Mouse (Mus musculus): Measurements from ENCODE around the gene Zfp87. TPM values are rescaled to one million over a fixed set of nuclear protein-coding genes. Genes with fewer than 3 reads are reported as not detected.

Gene Zfp87
- polyA plus RNA-seq (2012; fragmentation: generic; extraction: Trizol): 13.1 TPM
- long read RNA-seq, experiment 1, partial matches to known transcripts: 0 of 4 reads
- long read RNA-seq, experiment 1, other reads (novel, unspliced or antisense): 0 of 4 reads
- long read RNA-seq, experiment 2, transcript Zfp87-204 (4 exons, 2,656 nt): major isoform, 71 of 79 reads
- long read RNA-seq, experiment 2, partial matches to known transcripts: 0 of 79 reads
- long read RNA-seq, experiment 2, other reads (novel, unspliced or antisense): 5 of 79 reads

DNA sequence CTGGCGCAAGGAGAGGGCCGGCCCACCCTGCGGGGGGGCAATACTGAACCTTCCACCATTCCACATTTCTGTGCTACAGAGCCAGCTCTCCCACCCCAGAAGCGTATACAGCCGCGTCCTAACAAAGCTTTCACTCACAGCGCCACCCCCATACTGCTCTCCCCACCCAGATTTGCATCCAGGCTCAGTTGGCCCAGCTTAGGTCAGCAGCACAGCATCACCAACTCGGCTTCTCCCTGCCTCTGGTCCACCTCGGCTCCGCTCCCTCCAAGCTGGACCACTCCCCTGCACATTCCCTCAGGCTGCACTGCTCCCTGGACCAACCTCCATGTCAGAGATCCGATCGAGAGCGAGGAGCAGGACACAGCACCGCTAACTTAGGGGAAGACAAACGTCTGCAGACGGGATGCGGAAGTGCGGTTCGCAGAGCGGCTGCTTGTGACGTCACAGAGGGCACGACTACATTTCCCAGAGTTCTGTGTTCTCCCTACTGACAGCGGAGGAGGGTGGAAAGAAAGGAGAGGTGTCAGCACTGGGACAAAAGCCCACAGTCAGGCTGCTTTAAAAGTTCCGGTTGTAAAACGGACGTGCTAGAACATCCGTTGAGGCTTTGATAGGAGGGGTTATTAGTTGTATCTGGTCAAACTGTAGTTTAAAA is at the start of gene Zfp87, which contains the start of gene Gm26965:
Gene Zfp87, minus strand, starts transcription at position 425 of the 658 bp plus-strand sequence.
Gene Gm26965, minus strand, starts transcription at position 399 of the 658 bp plus-strand sequence.
- Histone ChIP-seq H3K27me3 (ENCODE audit: control insufficient read depth, insufficient read depth, insufficient read length) (no peaks in the 10 kb centered on the region), H3ac (ENCODE audit: control insufficient read depth, insufficient read length, low read depth) (peak within 1 kb of the TSS; percentile 86), H3K79me2 (ENCODE audit: control insufficient read depth, insufficient read depth) (peaks cover 35% of the 10 kb centered on the region), H3K79me3 (ENCODE audit: low read depth) (peaks cover 34% of the 10 kb centered on the region), H3K4me3 (ENCODE audit: insufficient read depth, poor library complexity, severe bottlenecking) (peak within 1 kb of the TSS; percentile 83), H3K36me3 (ENCODE audit: control insufficient read depth, insufficient read depth) (peaks cover 2% of the 10 kb centered on the region)
- TF ChIP-seq USF1 (IDR thresholded peaks at IDR 0.05; ENCODE audit: low read depth) (no peak), CTCF (IDR thresholded peaks at IDR 0.05; ENCODE audit: control insufficient read depth, insufficient read depth, insufficient read length) (no peak), MYOD1 (IDR thresholded peaks at IDR 0.05; ENCODE audit: control insufficient read depth, insufficient read length, low read depth) (no peak), MYOG (IDR thresholded peaks at IDR 0.05; ENCODE audit: control insufficient read depth, extremely low read depth, insufficient read length) (no peak)

DNA sequence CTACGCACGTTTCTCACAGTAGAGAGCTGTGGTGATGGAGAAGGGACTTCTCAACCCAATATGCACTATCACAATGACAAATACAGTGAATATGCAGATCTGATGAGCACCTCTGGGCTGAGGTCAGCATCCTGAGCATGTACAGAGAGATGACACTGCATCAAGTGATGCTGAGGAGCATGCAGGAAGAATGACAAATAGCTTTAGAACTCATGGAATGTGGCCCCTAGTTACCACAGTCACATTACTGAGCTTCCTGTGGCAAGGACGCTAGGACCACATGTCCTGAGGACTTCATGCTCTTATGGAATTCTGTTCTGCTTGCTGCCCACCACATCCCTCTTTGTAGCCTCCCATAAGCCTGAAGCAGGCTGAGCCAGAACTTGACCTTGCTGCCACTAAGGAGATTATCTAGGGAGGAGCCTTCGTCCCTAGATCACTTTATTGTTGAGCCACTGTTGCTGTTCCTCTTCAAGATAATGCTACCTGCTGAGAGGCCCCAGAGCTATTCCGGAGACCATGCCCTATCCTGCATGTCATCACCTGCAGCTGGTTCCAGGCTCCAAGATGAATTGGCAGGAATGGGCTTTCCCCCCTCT is 46.7 kb upstream of the Zfp87 start:
- Histone ChIP-seq H3K79me3 (ENCODE audit: low read depth) (no peaks in the 10 kb centered on the region), H3K36me3 (ENCODE audit: control insufficient read depth, insufficient read depth) (no peaks in the 10 kb centered on the region), H3K27me3 (ENCODE audit: control insufficient read depth, insufficient read depth, insufficient read length) (no peaks in the 10 kb centered on the region), H3ac (ENCODE audit: control insufficient read depth, insufficient read length, low read depth) (no peak overlapping the region), H3K79me2 (ENCODE audit: control insufficient read depth, insufficient read depth) (no peaks in the 10 kb centered on the region), H3K4me3 (ENCODE audit: insufficient read depth, poor library complexity, severe bottlenecking) (no peak overlapping the region)
- TF ChIP-seq MYOD1 (IDR thresholded peaks at IDR 0.05; ENCODE audit: control insufficient read depth, insufficient read length, low read depth) (peak; percentile 10), USF1 (IDR thresholded peaks at IDR 0.05; ENCODE audit: low read depth) (peak; percentile 2), MYOG (IDR thresholded peaks at IDR 0.05; ENCODE audit: control insufficient read depth, extremely low read depth, insufficient read length) (no peak), FOSL1 (IDR thresholded peaks at IDR 0.05; ENCODE audit: insufficient read depth, low read length, poor library complexity, severe bottlenecking) (no peak), MAX (IDR thresholded peaks at IDR 0.05) (no peak)

DNA sequence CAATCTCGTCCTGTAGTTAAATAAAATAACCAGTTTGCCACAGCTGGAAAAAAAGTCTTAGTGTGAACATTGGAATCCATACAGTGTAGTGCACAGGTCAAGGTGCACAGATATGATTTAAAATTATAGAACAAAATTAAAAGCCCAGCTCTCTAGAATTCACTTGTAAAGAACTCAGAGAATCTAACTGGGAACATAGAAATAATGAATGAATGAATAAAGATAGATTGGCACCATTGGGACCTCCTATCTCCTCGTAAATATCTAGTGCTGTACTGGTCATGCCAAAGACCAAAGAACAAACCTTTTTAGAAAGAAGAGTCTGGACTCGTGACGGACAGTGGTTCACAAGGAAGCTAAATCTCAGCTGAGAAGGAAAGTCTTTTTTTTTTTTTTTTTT is 27.8 kb upstream of the Zfp87 start, which contains the start of gene Zfp748:
Gene Zfp748, minus strand, starts transcription at position 101 of the 400 bp plus-strand sequence.
- peak within 1 kb of the TSS; percentile 71 for H3K4me3 ChIP-seq (ENCODE audit: insufficient read depth, poor library complexity, severe bottlenecking)
- H3K79me2 ChIP-seq (ENCODE audit: control insufficient read depth, insufficient read depth): peaks cover 41% of the 10 kb centered on the region
- TF ChIP-seq FOSL1 (IDR thresholded peaks at IDR 0.05; ENCODE audit: insufficient read depth, low read length, poor library complexity, severe bottlenecking) (no peak), CTCF (IDR thresholded peaks at IDR 0.05; ENCODE audit: control insufficient read depth, insufficient read depth, insufficient read length) (no peak), MYOG (IDR thresholded peaks at IDR 0.05; ENCODE audit: control insufficient read depth, extremely low read depth, insufficient read length) (no peak), CEBPB (IDR thresholded peaks at IDR 0.05; ENCODE audit: low read depth) (no peak), MAX (IDR thresholded peaks at IDR 0.05) (no peak), USF1 (IDR thresholded peaks at IDR 0.05; ENCODE audit: low read depth) (no peak), MYOD1 (IDR thresholded peaks at IDR 0.05; ENCODE audit: control insufficient read depth, insufficient read length, low read depth) (no peak)
- peaks cover 35% of the 10 kb centered on the region for H3K79me3 ChIP-seq (ENCODE audit: low read depth)
- no peaks in the 10 kb centered on the region for H3K36me3 ChIP-seq (ENCODE audit: control insufficient read depth, insufficient read depth)
- H3K27me3 ChIP-seq (ENCODE audit: control insufficient read depth, insufficient read depth, insufficient read length): no peaks in the 10 kb centered on the region
- peak within 1 kb of the TSS; percentile 100 for H3ac ChIP-seq (ENCODE audit: control insufficient read depth, insufficient read length, low read depth)

- H3K79me2 ChIP-seq (ENCODE audit: control insufficient read depth, insufficient read depth): peaks cover 51% of the 10 kb centered on the region
- H3K4me3 ChIP-seq (ENCODE audit: insufficient read depth, poor library complexity, severe bottlenecking): peak overlapping the region; percentile 71
- no peaks in the 10 kb centered on the region for H3K27me3 ChIP-seq (ENCODE audit: control insufficient read depth, insufficient read depth, insufficient read length)
- H3K36me3 ChIP-seq (ENCODE audit: control insufficient read depth, insufficient read depth): no peaks in the 10 kb centered on the region
- H3ac ChIP-seq (ENCODE audit: control insufficient read depth, insufficient read length, low read depth): peak overlapping the region; percentile 100
- peaks cover 44% of the 10 kb centered on the region for H3K79me3 ChIP-seq (ENCODE audit: low read depth)
- TF ChIP-seq USF1 (IDR thresholded peaks at IDR 0.05; ENCODE audit: low read depth) (no peak), FOSL1 (IDR thresholded peaks at IDR 0.05; ENCODE audit: insufficient read depth, low read length, poor library complexity, severe bottlenecking) (no peak), MYOD1 (IDR thresholded peaks at IDR 0.05; ENCODE audit: control insufficient read depth, insufficient read length, low read depth) (no peak), CTCF (IDR thresholded peaks at IDR 0.05; ENCODE audit: control insufficient read depth, insufficient read depth, insufficient read length) (no peak), CEBPB (IDR thresholded peaks at IDR 0.05; ENCODE audit: low read depth) (no peak), MAX (IDR thresholded peaks at IDR 0.05) (no peak), MYOG (IDR thresholded peaks at IDR 0.05; ENCODE audit: control insufficient read depth, extremely low read depth, insufficient read length) (no peak)
These were observed 26.7 kb upstream of the Zfp87 start for GRCm38 (mm10) chr13:67552505-67553346.

DNA sequence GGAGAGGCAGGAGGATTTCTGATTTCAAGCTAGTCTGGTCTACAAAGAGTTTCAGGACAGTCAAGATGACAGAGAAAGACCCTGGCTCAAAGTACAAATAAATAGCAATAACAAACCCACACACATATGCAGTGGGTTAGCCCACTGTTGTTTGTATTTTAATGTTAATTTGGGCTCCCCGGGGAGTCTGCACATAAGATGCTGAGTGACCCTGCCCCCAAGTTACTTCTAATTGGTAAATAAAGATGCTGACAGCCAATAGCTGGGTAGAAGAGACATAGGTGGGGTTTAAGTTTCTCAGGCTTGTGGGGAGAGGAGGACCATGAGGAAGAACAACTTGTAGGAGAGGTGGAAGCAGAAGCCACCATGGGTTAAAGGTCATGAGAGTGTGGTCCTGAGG is 20.0 kb upstream of the Zfp87 start:
- Histone ChIP-seq H3K27me3 (ENCODE audit: control insufficient read depth, insufficient read depth, insufficient read length) (no peaks in the 10 kb centered on the region), H3K4me3 (ENCODE audit: insufficient read depth, poor library complexity, severe bottlenecking) (no peak overlapping the region), H3K36me3 (ENCODE audit: control insufficient read depth, insufficient read depth) (peaks cover 37% of the 10 kb centered on the region), H3K79me2 (ENCODE audit: control insufficient read depth, insufficient read depth) (peaks cover 40% of the 10 kb centered on the region), H3K79me3 (ENCODE audit: low read depth) (peaks cover 34% of the 10 kb centered on the region), H3ac (ENCODE audit: control insufficient read depth, insufficient read length, low read depth) (no peak overlapping the region)
- no peak for TF ChIP-seq FOSL1 (IDR thresholded peaks at IDR 0.05; ENCODE audit: insufficient read depth, low read length, poor library complexity, severe bottlenecking)
- TF ChIP-seq MYOG (IDR thresholded peaks at IDR 0.05; ENCODE audit: control insufficient read depth, extremely low read depth, insufficient read length): no peak
- TF ChIP-seq USF1 (IDR thresholded peaks at IDR 0.05; ENCODE audit: low read depth): no peak
- TF ChIP-seq MYOD1 (IDR thresholded peaks at IDR 0.05; ENCODE audit: control insufficient read depth, insufficient read length, low read depth): no peak
- TF ChIP-seq MAX (IDR thresholded peaks at IDR 0.05): no peak
- TF ChIP-seq CEBPB (IDR thresholded peaks at IDR 0.05; ENCODE audit: low read depth): no peak
- TF ChIP-seq CTCF (IDR thresholded peaks at IDR 0.05; ENCODE audit: control insufficient read depth, insufficient read depth, insufficient read length): no peak

All from C2C12 (cell line).